Mouse (Mus musculus): Measurements from ENCODE around the gene Baiap2. TPM values are rescaled to one million over a fixed set of nuclear protein-coding genes. Genes with fewer than 3 reads are reported as not detected.

Gene Baiap2
- polyA plus RNA-seq, 1 experiment, result 78.1 TPM

DNA sequence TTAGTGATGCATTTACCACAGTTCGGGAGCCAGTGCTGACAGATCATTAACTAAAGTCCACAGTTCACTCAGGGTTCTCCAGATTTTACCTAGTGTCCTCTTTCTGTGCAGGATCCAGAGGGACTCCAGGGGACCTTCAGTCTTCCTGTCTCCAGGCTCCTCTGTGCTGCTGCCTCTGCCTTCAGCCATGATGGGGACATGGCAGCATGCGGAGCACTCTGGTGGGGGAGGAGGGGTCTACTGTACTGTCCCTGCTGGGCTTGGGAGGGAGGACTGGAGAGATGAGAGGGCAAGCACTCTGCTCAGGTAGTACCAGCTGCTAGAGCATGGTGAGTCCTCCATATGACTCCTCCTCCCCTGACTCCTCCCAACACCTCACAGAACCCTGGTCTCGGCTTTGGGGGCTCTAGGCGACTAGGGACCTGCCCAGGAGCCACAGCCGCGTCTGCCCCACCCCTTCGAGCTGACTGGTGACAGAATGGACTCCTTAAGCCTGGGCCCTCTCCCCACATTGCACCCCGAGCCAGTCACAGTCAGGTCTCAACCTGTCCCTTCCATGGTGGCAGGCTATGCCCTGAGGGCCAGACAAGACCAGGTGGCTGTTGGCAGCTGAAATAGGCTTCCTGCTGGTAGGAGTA, 3.4 kb upstream of the Baiap2 start:
- peak; percentile 90 for DNase-seq
- TF ChIP-seq POLR2A (IDR thresholded peaks at IDR 0.05; ENCODE audit: low read depth, low read length), result peak; percentile 20
- no peak for TF ChIP-seq CTCF (conservative IDR thresholded peaks at IDR 0.05; ENCODE audit: insufficient read depth, insufficient read length, low read depth, low read length)
- no peaks in the 10 kb centered on the region for H3K27me3 ChIP-seq (replicated peaks; ENCODE audit: control insufficient read depth, insufficient read depth, low read length)
- H3K27ac ChIP-seq (ENCODE audit: insufficient read depth, low read depth, low read length), result peak overlapping the region; percentile 98
- peak overlapping the region; percentile 61 for H3K4me3 ChIP-seq (ENCODE audit: insufficient read depth, low read depth, low read length)
- peaks cover 45% of the 10 kb centered on the region for H3K4me1 ChIP-seq (ENCODE audit: control insufficient read depth, insufficient read depth, low read length)
- 41% methylated on average over 8 of the region's 8 CpGs for WGBS
- no peaks in the 10 kb centered on the region for H3K36me3 ChIP-seq (ENCODE audit: control insufficient read depth, insufficient read depth, low read length)

GRCm38 (mm10) chr11:119939711-119940106, 2.9 kb upstream of the Baiap2 start:
- peak; percentile 66 for DNase-seq
- peak overlapping the region; percentile 98 for H3K27ac ChIP-seq (ENCODE audit: insufficient read depth, low read depth, low read length)
- TF ChIP-seq CTCF (conservative IDR thresholded peaks at IDR 0.05; ENCODE audit: insufficient read depth, insufficient read length, low read depth, low read length), result no peak
- TF ChIP-seq POLR2A (IDR thresholded peaks at IDR 0.05; ENCODE audit: low read depth, low read length), result peak; percentile 13
- H3K36me3 ChIP-seq (ENCODE audit: control insufficient read depth, insufficient read depth, low read length), result no peaks in the 10 kb centered on the region
- WGBS, result 34% methylated on average over 4 of the region's 4 CpGs
- H3K4me1 ChIP-seq (ENCODE audit: control insufficient read depth, insufficient read depth, low read length), result peaks cover 46% of the 10 kb centered on the region
- no peaks in the 10 kb centered on the region for H3K27me3 ChIP-seq (replicated peaks; ENCODE audit: control insufficient read depth, insufficient read depth, low read length)
- H3K4me3 ChIP-seq (ENCODE audit: insufficient read depth, low read depth, low read length), result peak overlapping the region; percentile 33

DNA sequence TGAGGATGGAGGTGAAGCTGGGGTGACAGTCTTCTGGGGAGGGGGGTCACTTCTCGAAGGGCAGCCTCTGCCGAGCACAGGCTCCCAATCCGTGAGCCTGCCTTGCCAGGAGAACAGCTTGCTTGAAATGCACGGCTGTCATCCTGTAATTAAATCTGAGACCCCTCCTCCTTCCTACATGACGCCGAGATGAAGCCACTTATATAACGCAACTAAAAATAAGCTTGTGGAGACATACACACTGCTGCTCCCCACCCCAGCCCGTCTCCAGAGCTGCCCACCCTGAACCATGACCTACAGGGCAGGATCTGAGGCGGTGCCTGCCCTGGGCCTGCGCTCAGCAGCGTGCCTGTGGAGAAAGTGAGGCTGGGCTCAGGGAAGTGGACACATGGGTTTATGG, 2.4 kb upstream of the Baiap2 start:
- Histone ChIP-seq H3K27me3 (replicated peaks; ENCODE audit: control insufficient read depth, insufficient read depth, low read length) (no peaks in the 10 kb centered on the region), H3K4me3 (ENCODE audit: insufficient read depth, low read depth, low read length) (no peak overlapping the region), H3K36me3 (ENCODE audit: control insufficient read depth, insufficient read depth, low read length) (no peaks in the 10 kb centered on the region), H3K4me1 (ENCODE audit: control insufficient read depth, insufficient read depth, low read length) (peaks cover 50% of the 10 kb centered on the region), H3K27ac (ENCODE audit: insufficient read depth, low read depth, low read length) (peak overlapping the region; percentile 63)
- 39% methylated on average over 11 of the region's 11 CpGs for whole genome bisulfite sequencing
- DNase-seq, result no peak
- no peak for TF ChIP-seq POLR2A (IDR thresholded peaks at IDR 0.05; ENCODE audit: low read depth, low read length)
- no peak for TF ChIP-seq CTCF (conservative IDR thresholded peaks at IDR 0.05; ENCODE audit: insufficient read depth, insufficient read length, low read depth, low read length)

DNA sequence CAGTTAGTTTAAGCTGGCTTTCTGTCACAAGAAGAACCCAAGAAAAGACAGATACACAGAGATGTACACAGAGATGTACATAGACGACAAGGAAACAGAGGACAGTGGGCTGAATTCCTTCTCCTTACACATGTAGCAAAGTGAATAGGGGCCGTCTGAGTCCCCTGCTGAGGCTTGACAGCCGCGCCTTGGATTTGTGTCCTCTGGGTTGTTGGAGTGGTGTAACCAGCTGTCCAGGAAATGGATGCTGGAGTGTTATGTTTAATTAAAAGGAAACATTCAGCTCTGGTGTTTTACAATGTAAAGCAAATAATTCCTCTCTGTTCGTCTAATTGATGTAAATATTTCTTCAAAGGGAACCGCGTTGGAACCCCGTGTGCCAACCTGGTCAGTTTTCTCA, 769 bp upstream of the Baiap2 start:
- Histone ChIP-seq H3K27me3 (replicated peaks; ENCODE audit: control insufficient read depth, insufficient read depth, low read length) (no peaks in the 10 kb centered on the region), H3K27ac (ENCODE audit: insufficient read depth, low read depth, low read length) (no peak overlapping the region), H3K36me3 (ENCODE audit: control insufficient read depth, insufficient read depth, low read length) (no peaks in the 10 kb centered on the region), H3K4me3 (ENCODE audit: insufficient read depth, low read depth, low read length) (peak overlapping the region; percentile 82), H3K4me1 (ENCODE audit: control insufficient read depth, insufficient read depth, low read length) (peaks cover 60% of the 10 kb centered on the region)
- no peak for DNase-seq
- TF ChIP-seq CTCF (conservative IDR thresholded peaks at IDR 0.05; ENCODE audit: insufficient read depth, insufficient read length, low read depth, low read length) (no peak), POLR2A (IDR thresholded peaks at IDR 0.05; ENCODE audit: low read depth, low read length) (no peak)
- WGBS, result 19% methylated on average over 8 of the region's 8 CpGs

GRCm38 (mm10) chr11:119942201-119942726, 299 bp upstream of the Baiap2 start:
- Histone ChIP-seq H3K27me3 (replicated peaks; ENCODE audit: control insufficient read depth, insufficient read depth, low read length) (no peaks in the 10 kb centered on the region), H3K4me3 (ENCODE audit: insufficient read depth, low read depth, low read length) (peak overlapping the region; percentile 82), H3K36me3 (ENCODE audit: control insufficient read depth, insufficient read depth, low read length) (no peaks in the 10 kb centered on the region), H3K4me1 (ENCODE audit: control insufficient read depth, insufficient read depth, low read length) (peaks cover 59% of the 10 kb centered on the region), H3K27ac (ENCODE audit: insufficient read depth, low read depth, low read length) (peak overlapping the region; percentile 87)
- under 1% methylated on average over 43 of the region's 43 CpGs for WGBS
- no peak for TF ChIP-seq CTCF (conservative IDR thresholded peaks at IDR 0.05; ENCODE audit: insufficient read depth, insufficient read length, low read depth, low read length)
- TF ChIP-seq POLR2A (IDR thresholded peaks at IDR 0.05; ENCODE audit: low read depth, low read length), result peak; percentile 9
- DNase-seq, result peak; percentile 80

DNA sequence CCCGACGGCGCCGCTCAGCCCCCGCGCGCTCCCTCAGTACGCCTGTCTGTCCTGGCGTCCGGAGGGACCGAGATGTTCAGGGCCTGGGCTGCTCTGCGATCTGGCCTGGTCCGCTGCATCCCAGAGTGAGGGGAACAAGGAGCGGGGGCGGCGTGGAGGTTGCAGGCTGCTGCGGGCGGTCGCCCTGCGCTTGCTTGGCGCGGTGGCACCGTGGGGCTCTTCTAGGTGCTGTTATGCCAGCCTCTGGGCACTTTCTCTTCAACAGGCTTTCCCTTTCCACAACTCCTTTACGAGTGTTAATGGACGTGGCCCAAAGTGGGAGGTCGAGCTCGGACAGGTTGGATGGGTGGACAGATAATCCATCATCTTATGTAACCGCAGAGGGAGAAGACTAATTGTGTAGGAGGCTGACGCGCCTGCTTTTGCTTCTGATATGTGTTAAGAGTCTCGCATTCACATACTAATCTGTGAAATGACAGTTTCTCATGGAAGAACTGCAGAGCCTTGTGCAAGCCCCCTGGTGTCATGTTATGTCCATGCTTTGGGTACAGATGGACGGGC, 945 bp downstream of the Baiap2 start:
- no peaks in the 10 kb centered on the region for H3K36me3 ChIP-seq (ENCODE audit: control insufficient read depth, insufficient read depth, low read length)
- TF ChIP-seq POLR2A (IDR thresholded peaks at IDR 0.05; ENCODE audit: low read depth, low read length) (no peak), CTCF (conservative IDR thresholded peaks at IDR 0.05; ENCODE audit: insufficient read depth, insufficient read length, low read depth, low read length) (no peak)
- peak overlapping the region; percentile 41 for H3K27ac ChIP-seq (ENCODE audit: insufficient read depth, low read depth, low read length)
- H3K4me3 ChIP-seq (ENCODE audit: insufficient read depth, low read depth, low read length), result peak overlapping the region; percentile 69
- WGBS, result 2% methylated on average over 32 of the region's 32 CpGs
- no peak for DNase-seq
- no peaks in the 10 kb centered on the region for H3K27me3 ChIP-seq (replicated peaks; ENCODE audit: control insufficient read depth, insufficient read depth, low read length)
- H3K4me1 ChIP-seq (ENCODE audit: control insufficient read depth, insufficient read depth, low read length), result peaks cover 65% of the 10 kb centered on the region

- Histone ChIP-seq H3K4me1 (ENCODE audit: control insufficient read depth, insufficient read depth, low read length) (peaks cover 59% of the 10 kb centered on the region), H3K27ac (ENCODE audit: insufficient read depth, low read depth, low read length) (peak overlapping the region; percentile 32; the same call in 1 of the 2 replicates), H3K27me3 (replicated peaks; ENCODE audit: control insufficient read depth, insufficient read depth, low read length) (no peaks in the 10 kb centered on the region), H3K36me3 (ENCODE audit: control insufficient read depth, insufficient read depth, low read length) (no peaks in the 10 kb centered on the region), H3K4me3 (ENCODE audit: insufficient read depth, low read depth, low read length) (peak overlapping the region; percentile 41)
- WGBS, result 28% methylated on average over 7 of the region's 7 CpGs
- TF ChIP-seq POLR2A (IDR thresholded peaks at IDR 0.05; ENCODE audit: low read depth, low read length) (no peak), CTCF (conservative IDR thresholded peaks at IDR 0.05; ENCODE audit: insufficient read depth, insufficient read length, low read depth, low read length) (no peak)
- peak; percentile 80 for DNase-seq
Observed at GRCm38 (mm10) chr11:119945343-119945742, 2.8 kb downstream of the Baiap2 start.

Data from kidney, adult 2 months (tissue).